Mouse (Mus musculus): Measurements from ENCODE around the gene Gm21943.
"Not testable (repeated sequence)": the region's sequence is repeated elsewhere in the genome, so short reads cannot be mapped to it uniquely, and the experiment has no call there.

Gene Gm21943

DNA sequence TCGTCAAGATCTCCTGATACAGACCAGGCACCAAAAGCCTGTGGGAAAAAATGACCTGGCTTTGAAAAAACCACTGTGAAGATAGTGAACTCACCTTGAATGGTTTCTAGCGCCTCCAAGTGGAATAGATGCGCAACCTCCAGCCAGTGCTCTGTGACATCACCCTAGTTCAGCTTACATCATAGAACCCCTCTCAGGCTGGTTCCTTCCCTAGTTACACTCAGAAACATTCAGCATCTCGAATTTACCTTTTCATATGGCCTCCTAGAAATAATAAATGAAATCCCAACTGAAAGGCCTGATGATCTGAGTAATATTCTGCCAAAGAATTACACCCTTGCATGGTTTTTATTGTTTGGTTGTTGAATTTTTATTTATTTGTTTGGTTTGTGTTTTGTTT is at the start of gene Gm21943:
TSS of gene Gm21943 (minus strand) at position 101 of the 400 bp plus-strand sequence.
- not testable (repeated sequence) for DNase-seq (ENCODE audit: low read depth)

Measured in c-Kit-positive CD71-negative TER-119-negative erythroid progenitor cells, embryonic 14.5 days (primary cell).